Mouse (Mus musculus): Measurements from ENCODE around the gene Gpr4. TPM values are rescaled to one million over a fixed set of nuclear protein-coding genes. Genes with fewer than 3 reads are reported as not detected.

Gpr4 gene
- total RNA-seq, 2 experiments from 2014 or later = 2.4 to 3.8 TPM

DNA sequence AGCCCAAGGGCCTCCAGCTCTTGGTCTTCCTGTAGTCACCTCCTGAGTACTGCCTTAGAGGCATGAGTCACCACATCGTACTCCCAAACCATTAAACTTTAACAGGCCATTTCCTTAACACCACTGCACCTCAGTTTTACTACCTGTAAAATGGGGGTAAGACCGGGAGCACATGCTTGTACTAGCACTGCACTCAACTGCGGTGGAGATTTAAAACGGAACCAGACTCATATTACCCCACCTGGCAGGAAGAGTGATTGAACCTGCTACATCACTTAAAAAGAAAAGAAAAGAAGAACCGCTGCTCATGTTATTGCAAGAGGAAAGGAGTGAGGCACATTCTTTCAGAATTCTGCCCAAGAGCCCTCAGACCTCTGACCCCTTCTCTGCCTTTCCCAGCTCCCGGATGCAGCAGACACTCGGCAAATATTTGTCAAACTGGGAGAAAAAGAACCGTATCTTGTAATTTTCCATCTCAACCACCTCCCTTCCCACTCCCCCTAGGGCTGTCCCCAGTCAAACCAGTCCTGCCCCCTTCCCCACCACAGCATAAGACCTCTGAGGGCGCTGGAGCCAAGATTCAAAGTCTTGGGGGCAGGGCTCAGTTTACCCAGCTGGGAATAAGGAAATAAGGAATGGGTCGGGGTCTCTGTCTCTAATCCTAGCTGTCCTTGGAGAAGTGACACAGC is 56.8 kb downstream of the Gpr4 start:
- DNase-seq (ENCODE audit: extremely low spot score in 1 of 2, low spot score in 2 of 2) = no peak
- no peak for TF ChIP-seq CTCF (IDR thresholded peaks at IDR 0.05)
- Histone ChIP-seq H3K27ac (peak overlapping the region; percentile 24), H3K4me3 (peak overlapping the region; percentile 98; the same call in 1 of the 2 replicates)
- intact Hi-C loops (cut with DNase I) = no loop called here

DNA sequence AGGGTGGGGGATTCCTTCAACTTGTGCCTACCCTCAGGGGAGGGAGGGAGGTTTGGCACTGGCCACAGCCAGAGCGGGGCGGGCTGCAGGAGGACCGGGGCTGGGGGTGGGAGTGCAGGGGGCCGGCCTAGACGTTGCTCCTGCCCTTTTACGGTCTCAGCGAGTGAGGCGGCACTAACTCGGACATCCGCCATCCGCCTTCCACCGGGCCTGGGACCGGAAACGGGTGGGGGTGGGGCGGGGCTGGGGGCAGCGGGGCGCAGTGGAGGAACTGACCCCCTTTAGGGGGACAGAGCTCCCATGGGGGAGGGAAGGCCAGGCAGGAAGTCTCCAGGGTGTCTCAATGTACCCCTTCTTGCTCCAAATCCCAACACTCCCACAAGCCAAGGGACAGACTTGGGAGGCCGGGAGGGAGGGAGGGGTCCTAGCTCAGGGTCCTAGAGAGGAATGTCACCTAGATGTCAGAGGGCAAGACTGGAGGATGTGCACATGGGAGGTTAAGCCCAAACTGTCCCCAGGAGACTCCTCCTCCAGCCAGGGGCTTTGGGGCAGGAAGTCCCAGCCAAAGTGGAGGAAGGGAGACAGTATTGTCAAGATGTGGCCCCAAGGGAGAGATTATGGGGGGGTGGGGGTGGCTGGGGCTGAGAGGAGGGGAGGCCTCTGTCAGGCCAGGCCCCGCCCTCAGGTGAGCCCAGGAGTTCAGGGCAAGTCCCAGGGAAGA is 57.5 kb downstream of the Gpr4 start:
- Histone ChIP-seq H3K4me3 (peak overlapping the region; percentile 98), H3K27ac (peak overlapping the region; percentile 72)
- intact Hi-C loops (cut with DNase I) = no loop called here
- no peak for DNase-seq (ENCODE audit: extremely low spot score in 1 of 2, low spot score in 2 of 2)
- TF ChIP-seq CTCF (IDR thresholded peaks at IDR 0.05) = no peak

DNA sequence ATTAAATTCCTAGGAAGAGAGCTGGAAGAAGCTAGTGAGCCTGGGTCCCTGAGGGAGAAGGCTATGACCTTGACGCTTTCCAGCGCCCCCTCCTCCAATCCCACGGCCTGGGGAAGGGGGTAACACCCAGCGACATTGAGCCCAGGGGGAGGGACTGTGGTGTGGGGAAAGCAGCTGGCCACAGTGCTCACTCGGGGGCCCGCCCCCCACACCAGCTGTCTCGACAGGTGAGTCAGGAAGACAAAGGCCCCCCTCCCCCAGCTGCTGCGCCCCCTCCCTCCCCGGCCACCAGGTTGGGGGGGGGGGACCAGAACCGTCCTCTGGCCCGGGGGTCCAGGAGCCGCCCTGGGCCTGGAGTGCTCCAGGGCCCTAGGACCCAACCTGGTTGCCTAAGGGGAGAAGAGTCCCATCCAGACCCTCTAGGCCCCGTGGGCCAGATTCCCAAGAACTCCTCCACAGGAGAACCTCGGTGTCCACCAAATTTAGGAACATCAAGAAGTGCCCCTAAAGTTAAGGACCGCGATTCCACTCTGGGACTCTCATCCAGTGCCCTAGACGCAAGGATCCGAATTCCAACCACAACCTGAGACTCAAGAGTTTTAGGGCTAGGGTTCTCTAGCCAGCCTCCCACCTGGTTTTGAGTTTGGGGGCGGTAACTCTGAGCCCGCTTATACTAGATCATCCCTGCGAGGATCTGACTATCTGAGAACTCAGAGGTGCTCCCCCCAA is 58.3 kb downstream of the Gpr4 start:
- DNase-seq (ENCODE audit: extremely low spot score in 1 of 2, low spot score in 2 of 2) = no peak
- H3K27ac ChIP-seq = peak overlapping the region; percentile 72
- intact Hi-C loops (cut with DNase I) = no loop called here
- H3K4me3 ChIP-seq = peak overlapping the region; percentile 98
- no peak for TF ChIP-seq CTCF (IDR thresholded peaks at IDR 0.05)

DNA sequence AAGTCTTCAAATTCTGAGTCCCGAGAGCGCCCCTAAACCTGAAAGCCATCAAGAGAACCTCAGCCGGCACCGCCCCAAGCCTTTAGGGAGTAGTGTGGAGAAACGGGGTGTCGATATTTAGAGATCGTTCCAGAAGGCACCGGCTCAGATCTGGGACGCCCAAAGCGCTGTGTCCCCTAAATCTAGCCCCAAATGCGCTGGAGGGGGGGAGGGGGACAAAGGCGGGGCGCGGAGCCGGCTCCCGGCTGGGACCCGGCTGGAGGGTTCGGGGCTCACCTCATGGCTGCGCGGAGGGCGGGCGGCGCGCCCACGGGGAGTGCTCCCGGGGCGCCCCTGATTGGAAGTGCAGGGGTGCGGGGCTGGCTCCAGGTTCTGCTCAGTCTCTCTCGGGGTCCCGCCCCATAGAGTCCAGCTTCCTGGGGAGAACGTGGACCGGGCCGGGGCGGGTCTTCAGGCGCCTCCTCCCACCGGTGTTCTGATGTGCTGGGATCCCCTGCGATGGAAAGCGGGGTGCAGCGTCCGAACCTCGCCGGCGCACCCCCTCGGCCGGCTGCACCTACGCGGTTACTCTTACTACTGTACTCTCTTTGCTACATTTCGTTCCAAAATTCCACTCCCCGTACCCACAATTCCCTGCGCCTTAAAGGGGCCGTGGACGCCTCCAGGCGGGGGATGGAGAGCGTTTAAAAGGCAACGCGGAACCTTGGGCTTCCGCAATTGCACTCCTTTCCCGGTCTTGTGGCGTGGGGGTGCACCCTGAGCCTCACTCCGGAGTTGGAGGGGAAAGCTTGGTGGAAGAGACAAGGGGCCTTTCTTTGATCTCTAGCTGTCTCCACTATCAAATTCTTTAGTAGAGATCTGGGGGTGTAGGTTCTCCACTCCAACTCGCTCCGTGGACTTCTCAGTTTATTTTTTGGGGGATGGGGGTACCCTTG is 59.2 kb downstream of the Gpr4 start, which contains the start of gene Vasp:
Gene Vasp, minus strand, starts transcription at position 580 of the 935 bp plus-strand sequence.
- intact Hi-C loops (cut with DNase I) = no loop called here
- peak within 1 kb of the TSS; percentile 98 for H3K4me3 ChIP-seq
- peak within 1 kb of the TSS; percentile 72 for H3K27ac ChIP-seq
- DNase-seq (ENCODE audit: extremely low spot score in 1 of 2, low spot score in 2 of 2) = peak; percentile 84 to 85
- TF ChIP-seq CTCF (IDR thresholded peaks at IDR 0.05) = no peak

DNA sequence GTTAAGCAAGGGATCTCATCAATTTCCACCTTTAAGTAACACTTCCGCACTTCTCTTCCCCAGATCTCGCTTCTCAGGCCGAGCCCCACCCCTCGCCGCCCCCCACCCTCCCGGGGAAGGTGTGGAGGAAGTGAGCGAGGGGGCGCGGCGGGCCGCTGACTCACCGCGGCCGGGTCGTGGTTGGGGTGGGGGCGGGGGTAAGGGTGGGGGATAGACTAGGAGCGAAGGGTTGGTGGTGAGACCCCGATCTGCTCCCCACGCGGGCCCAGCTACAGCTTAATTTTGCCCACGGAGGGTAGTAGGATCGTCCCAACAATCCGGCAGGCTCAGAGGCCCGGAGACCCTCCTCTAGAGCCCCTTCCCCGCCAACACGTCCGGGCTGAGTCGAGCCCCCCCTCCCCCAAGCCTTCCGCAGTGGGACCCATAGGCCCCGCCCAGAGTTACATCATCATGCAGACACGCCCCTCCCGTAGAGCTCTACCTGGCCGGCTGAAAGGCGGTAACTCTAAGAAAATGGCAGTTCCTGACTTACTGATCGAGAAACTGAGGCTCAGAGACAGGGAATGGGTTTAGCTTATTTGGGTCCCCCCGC is 59.9 kb downstream of the Gpr4 start:
- DNase-seq (ENCODE audit: extremely low spot score in 1 of 2, low spot score in 2 of 2) = peak in 1 of 2 experiments; percentile 35
- intact Hi-C loops (cut with DNase I) = no loop called here
- peak overlapping the region; percentile 72 for H3K27ac ChIP-seq
- peak overlapping the region; percentile 98 for H3K4me3 ChIP-seq
- no peak for TF ChIP-seq CTCF (IDR thresholded peaks at IDR 0.05)

Small RNAs within 50 kb of the gene (microRNA-seq; reads per million reads assigned to microRNA genes)
- gene Mir330 = 12,883 to 14,318 reads per million in 2 experiments

Other genes with a start within 250 kb of the Gpr4 start
- gene Nanos2, start 225.1 kb upstream of the Gpr4 start, total RNA-seq (2021) = under 1 TPM; 0.51 to 0.86 TPM
- gene Mypop, start 221.3 kb upstream of the Gpr4 start, total RNA-seq (2021) = 10 to 100 TPM; 50.6 to 61.2 TPM
- 10 to 100 TPM; 47.7 to 49.2 TPM for gene Irf2bp1, start 208.5 kb upstream of the Gpr4 start, total RNA-seq (2021)
- not detected for gene Foxa3, start 189.0 kb upstream of the Gpr4 start, total RNA-seq (2021)
- gene Sympk, start 188.2 kb upstream of the Gpr4 start, total RNA-seq (2021) = 100 to 1,000 TPM; 126 to 133 TPM
- gene Rsph6a, start 157.8 kb upstream of the Gpr4 start, total RNA-seq (2021) = under 1 TPM; 0.27 to 0.30 TPM
- gene Dmwd, start 136.3 kb upstream of the Gpr4 start, total RNA-seq (2021) = 100 to 1,000 TPM; 141 to 143 TPM
- 10 to 100 TPM; 35.2 to 50.4 TPM for gene Dmpk, start 128.7 kb upstream of the Gpr4 start, total RNA-seq (2021)
- gene Six5, start 117.9 kb upstream of the Gpr4 start, total RNA-seq (2021) = 1 to 10 TPM; 1.9 to 2.0 TPM
- gene Gm4969, start 94.2 kb upstream of the Gpr4 start, total RNA-seq (2021) = under 1 TPM; 0.21 to 0.27 TPM
- 10 to 100 TPM; 13.4 to 14.3 TPM for gene Fbxo46, start 92.7 kb upstream of the Gpr4 start, total RNA-seq (2021)
- gene Qpctl, start 63.2 kb upstream of the Gpr4 start, total RNA-seq (2021) = 10 to 100 TPM; 14.8 to 16.3 TPM
- gene Snrpd2, start 62.8 kb upstream of the Gpr4 start, total RNA-seq (2021) = 10 to 100 TPM; 69.8 to 73.3 TPM
- 1 to 10 TPM; 1.8 to 1.9 TPM for gene Gipr, start 46.4 kb upstream of the Gpr4 start, total RNA-seq (2021)
- 100 to 1,000 TPM; 131 to 138 TPM for gene Eml2, start 36.1 kb upstream of the Gpr4 start, total RNA-seq (2021)
- 10 to 100 TPM; 42.7 to 46.8 TPM for gene Opa3, start 15.8 kb downstream of the Gpr4 start, total RNA-seq (2021)
- gene Vasp, start 59.3 kb downstream of the Gpr4 start, total RNA-seq (2021) = 10 to 100 TPM; 13.2 to 14.6 TPM
- not detected for gene Ppm1n, start 67.5 kb downstream of the Gpr4 start, total RNA-seq (2021)
- 100 to 1,000 TPM; 110 to 122 TPM for gene Rtn2, start 70.1 kb downstream of the Gpr4 start, total RNA-seq (2021)
- gene Fosb, start 97.5 kb downstream of the Gpr4 start, total RNA-seq (2021) = 10 to 100 TPM; 27.0 to 59.5 TPM
- gene Ercc1, start 132.2 kb downstream of the Gpr4 start, total RNA-seq (2021) = 10 to 100 TPM; 48.9 to 51.8 TPM
- 10 to 100 TPM; 17.0 to 17.8 TPM for gene Cd3eap, start 146.9 kb downstream of the Gpr4 start, total RNA-seq (2021)
- 1 to 10 TPM; 7.7 to 7.8 TPM for gene Ppp1r13l, start 147.2 kb downstream of the Gpr4 start, total RNA-seq (2021)
- gene Ercc2, start 169.5 kb downstream of the Gpr4 start, total RNA-seq (2021) = 10 to 100 TPM; 37.2 TPM
- gene Klc3, start 191.6 kb downstream of the Gpr4 start, total RNA-seq (2021) = 1 to 10 TPM; 2.4 to 4.1 TPM
- not detected for gene Ckm, start 192.2 kb downstream of the Gpr4 start, total RNA-seq (2021)
- gene Mark4, start 246.3 kb downstream of the Gpr4 start, total RNA-seq (2021) = 10 to 100 TPM; 79.1 to 79.5 TPM

Measured in left cerebral cortex, adult 2 months (tissue).